Comparison of ENCODE assay signal across 9 mouse cellular contexts in the genomic region with DNA sequence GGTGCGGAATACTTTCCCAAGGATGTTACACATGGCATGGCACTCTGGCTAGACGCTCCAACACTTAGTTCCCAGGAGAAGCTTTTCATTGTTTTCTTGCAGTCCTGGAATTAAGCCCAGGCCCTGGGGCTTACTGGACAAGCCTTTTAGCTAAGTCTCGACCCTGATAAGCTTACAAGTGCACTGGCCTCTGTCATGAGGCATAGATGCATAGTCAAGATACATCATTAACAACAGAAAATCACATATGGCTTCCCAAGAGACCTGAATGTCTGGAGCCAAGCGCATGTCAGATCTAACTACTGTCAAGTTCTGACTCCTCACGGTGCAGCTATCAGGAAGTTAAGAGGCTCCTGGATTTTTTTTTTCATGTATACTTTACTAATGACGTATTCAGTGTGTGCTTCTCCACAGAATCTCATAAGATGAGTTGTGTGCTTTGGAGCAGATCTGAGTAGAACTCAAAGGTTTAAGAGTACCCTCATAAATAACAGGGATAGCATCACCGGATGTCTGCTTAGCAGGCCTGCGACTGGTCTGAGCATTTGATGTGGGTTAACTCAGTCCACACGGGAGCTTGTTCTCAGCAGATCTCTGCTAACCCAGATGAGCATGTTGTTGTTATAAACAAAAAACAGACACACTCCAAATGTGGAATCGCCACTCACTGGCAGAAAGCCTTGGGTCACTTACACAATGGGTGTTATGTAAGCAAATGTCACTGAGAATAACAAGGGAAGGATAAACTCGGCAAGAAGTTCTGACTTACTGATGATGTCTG.
DNase-seq lines count a peak whose midpoint lies in the region; ATAC-seq and TF ChIP-seq lines count a peak whose summit lies in the region.
"Had no signal": no experiment of that assay in that cellular context is flagged by ENCODE, and none has a peak within 500 bp of the region (broad histone marks: within the 10 kb centered on the region; RNA-seq: fewer than 3 reads in every experiment).

No protein-coding gene starts in this region.

- H3K4me1 ChIP-seq in embryonic facial prominence, embryonic 14.5 days (ENCODE audit: control insufficient read depth, insufficient read depth, low read length) = no peaks in the 10 kb centered on the region
- no peaks in the 10 kb centered on the region for H3K4me1 ChIP-seq in embryonic facial prominence, embryonic 10.5 days
- H3K4me1 ChIP-seq in lung, postnatal 0 days (ENCODE audit: insufficient read depth, low read depth, low read length) = no peaks in the 10 kb centered on the region
- H3K4me1 ChIP-seq in heart, embryonic 13.5 days = peaks cover 37% of the 10 kb centered on the region

- no peak for TF ChIP-seq EP300 in lung, postnatal 0 days (IDR thresholded peaks at IDR 0.05)

- H3K9ac ChIP-seq in embryonic facial prominence, embryonic 14.5 days (ENCODE audit: low read depth, low read length) = no peak overlapping the region
- H3K9ac ChIP-seq in lung, postnatal 0 days (replicated peaks; ENCODE audit: low read depth) = no peak overlapping the region
- no peak overlapping the region for H3K9ac ChIP-seq in heart, embryonic 13.5 days

- no peaks in the 10 kb centered on the region for H3K36me3 ChIP-seq in embryonic facial prominence, embryonic 14.5 days (ENCODE audit: control insufficient read depth, insufficient read depth, low read length)
- H3K36me3 ChIP-seq in embryonic facial prominence, embryonic 10.5 days (replicated peaks) = no peaks in the 10 kb centered on the region
- H3K36me3 ChIP-seq in lung, postnatal 0 days (ENCODE audit: insufficient read depth, low read length) = no peaks in the 10 kb centered on the region
- H3K36me3 ChIP-seq in heart, embryonic 13.5 days = 0 out of 2 replicates have a peak, but pooled peaks cover 2% of the 10 kb centered on the region

- WGBS in embryonic facial prominence, embryonic 14.5 days = 53% methylated on average over 11 of the region's 11 CpGs
- 71% methylated on average over 11 of the region's 11 CpGs for WGBS in embryonic facial prominence, embryonic 10.5 days
- 60% methylated on average over 11 of the region's 11 CpGs for WGBS in lung, postnatal 0 days
- 47% methylated on average over 11 of the region's 11 CpGs for WGBS in heart, embryonic 13.5 days

- DNase-seq in embryonic facial prominence, embryonic 14.5 days (ENCODE audit: low spot score) = peak; percentile 62
- DNase-seq in embryonic facial prominence, embryonic 10.5 days (ENCODE audit: low spot score) = no peak
- DNase-seq in lung, postnatal 0 days (ENCODE audit: low spot score) = peak; percentile 18
- no peak for DNase-seq in lung, adult 18-20 months
- DNase-seq in yolk sac, embryonic 10.5 days (ENCODE audit: low spot score) = peak; percentile 7
- no peak for DNase-seq in kidney, adult 8-10 months
- DNase-seq in gastrocnemius, postnatal 36 days = no peak

- intact Hi-C loops in gastrocnemius, postnatal 36 days (cut with DNase I) = no loop called here

- H3K27ac ChIP-seq in embryonic facial prominence, embryonic 14.5 days (replicated peaks; ENCODE audit: low read depth, low read length) = no peak overlapping the region
- H3K27ac ChIP-seq in embryonic facial prominence, embryonic 10.5 days (replicated peaks) = no peak overlapping the region
- no peak overlapping the region for H3K27ac ChIP-seq in lung, postnatal 0 days (ENCODE audit: low read length)
- peak overlapping the region; percentile 48; the same call in 1 of the 2 replicates for H3K27ac ChIP-seq in heart, embryonic 13.5 days (replicated peaks)

- ATAC-seq in embryonic facial prominence, embryonic 14.5 days (ENCODE audit: low read depth) = peak; percentile 77; the same call in 1 of the 2 replicates
- ATAC-seq in lung, postnatal 0 days = no peak
- ATAC-seq in heart, embryonic 13.5 days (ENCODE audit: extremely low read depth, insufficient number of reproducible peaks, low FRiP score, low TSS enrichment) = no peak
- ATAC-seq: forebrain, embryonic 16.5 days had no signal

- H3K4me2 ChIP-seq in embryonic facial prominence, embryonic 14.5 days (ENCODE audit: low read depth, low read length) = no peak overlapping the region
- no peak overlapping the region for H3K4me2 ChIP-seq in lung, postnatal 0 days (replicated peaks; ENCODE audit: low read depth, low read length)
- H3K4me2 ChIP-seq in heart, embryonic 13.5 days = 0 out of 2 replicates have a peak overlapping the region, but pooled peaks have one; percentile 5

- no peaks in the 10 kb centered on the region for H3K27me3 ChIP-seq in embryonic facial prominence, embryonic 14.5 days (replicated peaks; ENCODE audit: control insufficient read depth, insufficient read depth, low read length)
- no peaks in the 10 kb centered on the region for H3K27me3 ChIP-seq in embryonic facial prominence, embryonic 10.5 days (replicated peaks; ENCODE audit: low read depth, poor library complexity, severe bottlenecking)
- H3K27me3 ChIP-seq in lung, postnatal 0 days (replicated peaks; ENCODE audit: insufficient read depth, low read length) = no peaks in the 10 kb centered on the region
- H3K27me3 ChIP-seq in heart, embryonic 13.5 days (replicated peaks) = no peaks in the 10 kb centered on the region

- no peak for TF ChIP-seq CTCF in lung, postnatal 0 days (IDR thresholded peaks at IDR 0.05)

- no peak overlapping the region for H3K4me3 ChIP-seq in embryonic facial prominence, embryonic 14.5 days (ENCODE audit: low read depth, low read length)
- no peak overlapping the region for H3K4me3 ChIP-seq in embryonic facial prominence, embryonic 10.5 days
- no peak overlapping the region for H3K4me3 ChIP-seq in lung, postnatal 0 days (ENCODE audit: low read depth, low read length)
- H3K4me3 ChIP-seq in heart, embryonic 13.5 days = no peak overlapping the region

- H3K9me3 ChIP-seq in embryonic facial prominence, embryonic 14.5 days (ENCODE audit: control insufficient read depth, low read length) = no peaks in the 10 kb centered on the region
- no peaks in the 10 kb centered on the region for H3K9me3 ChIP-seq in embryonic facial prominence, embryonic 10.5 days
- H3K9me3 ChIP-seq in lung, postnatal 0 days (ENCODE audit: low read length) = no peaks in the 10 kb centered on the region
- no peaks in the 10 kb centered on the region for H3K9me3 ChIP-seq in heart, embryonic 13.5 days

Comparison
In these comparisons a context has a peak if more than half of its experiments do, and no peak if none do; other contexts are left out.
1. DNase-seq: peak in embryonic facial prominence, embryonic 14.5 days (single experiment), lung, postnatal 0 days (single experiment) and yolk sac, embryonic 10.5 days (single experiment); none in embryonic facial prominence, embryonic 10.5 days (single experiment), lung, adult 18-20 months (0 of 2), kidney, adult 8-10 months (0 of 2) and gastrocnemius, postnatal 36 days (0 of 2).